Comparison of ENCODE assay signal across 18 mouse cellular contexts in genomic region chr5:101858891-101859436, GRCm38 (mm10).
A peak's percentile ranks its signal among the peaks of the same experiment; 100 is the strongest.
DNase-seq lines count a peak whose midpoint lies in the region; ATAC-seq and TF ChIP-seq lines count a peak whose summit lies in the region.
"Had no signal": no experiment of that assay in that cellular context is flagged by ENCODE, and none has a peak within 500 bp of the region (broad histone marks: within the 10 kb centered on the region; RNA-seq: fewer than 3 reads in every experiment).

No protein-coding gene starts in this region.

- H3K36me3 ChIP-seq in hindbrain, embryonic 13.5 days = peaks cover 87% of the 10 kb centered on the region
- H3K36me3 ChIP-seq in hindbrain, postnatal 0 days (ENCODE audit: insufficient read depth, low read length) = peaks cover 79% of the 10 kb centered on the region
- peaks cover 4% of the 10 kb centered on the region for H3K36me3 ChIP-seq in kidney, adult 2 months (ENCODE audit: control insufficient read depth, insufficient read depth, low read length)
- peaks cover 52% of the 10 kb centered on the region for H3K36me3 ChIP-seq in kidney, postnatal 0 days (ENCODE audit: insufficient read depth, low read length)
- peaks cover 37% of the 10 kb centered on the region for H3K36me3 ChIP-seq in liver, embryonic 11.5 days (ENCODE audit: control insufficient read depth, insufficient read depth, low read length)

- no peak overlapping the region for H3K9ac ChIP-seq in hindbrain, embryonic 13.5 days
- H3K9ac ChIP-seq in hindbrain, postnatal 0 days (replicated peaks; ENCODE audit: low read length) = no peak overlapping the region
- no peak overlapping the region for H3K9ac ChIP-seq in kidney, postnatal 0 days (ENCODE audit: low read depth, low read length)
- H3K9ac ChIP-seq in liver, embryonic 11.5 days (ENCODE audit: low read depth, low read length) = no peak overlapping the region
- H3K9ac ChIP-seq: forebrain, embryonic 15.5 days; heart, embryonic 12.5 days had no signal

- TF ChIP-seq POLR2A in kidney, adult 2 months (IDR thresholded peaks at IDR 0.05; ENCODE audit: low read depth, low read length) = no peak

- no peaks in the 10 kb centered on the region for H3K4me1 ChIP-seq in hindbrain, embryonic 13.5 days (replicated peaks)
- no peaks in the 10 kb centered on the region for H3K4me1 ChIP-seq in hindbrain, postnatal 0 days (ENCODE audit: insufficient read depth, low read length)
- peaks cover 23% of the 10 kb centered on the region for H3K4me1 ChIP-seq in kidney, adult 2 months (ENCODE audit: control insufficient read depth, insufficient read depth, low read length)
- H3K4me1 ChIP-seq in kidney, postnatal 0 days (replicated peaks; ENCODE audit: insufficient read depth, low read length) = peaks cover 3% of the 10 kb centered on the region; the same call in 1 of the 2 replicates
- no peaks in the 10 kb centered on the region for H3K4me1 ChIP-seq in liver, embryonic 11.5 days (replicated peaks; ENCODE audit: control insufficient read depth, insufficient read depth, low read length)
- H3K4me1 ChIP-seq: embryonic facial prominence, embryonic 10.5 days; forebrain, embryonic 15.5 days; heart, embryonic 12.5 days had no signal

- no peak overlapping the region for H3K4me3 ChIP-seq in hindbrain, embryonic 13.5 days
- no peak overlapping the region for H3K4me3 ChIP-seq in hindbrain, postnatal 0 days (ENCODE audit: low read length)
- no peak overlapping the region for H3K4me3 ChIP-seq in kidney, adult 2 months (ENCODE audit: insufficient read depth, low read depth, low read length)
- no peak overlapping the region for H3K4me3 ChIP-seq in kidney, postnatal 0 days (replicated peaks; ENCODE audit: low read depth, low read length)
- H3K4me3 ChIP-seq in liver, embryonic 11.5 days (ENCODE audit: low read depth, low read length) = no peak overlapping the region
- H3K4me3 ChIP-seq: embryonic facial prominence, embryonic 10.5 days; forebrain, embryonic 15.5 days; heart, embryonic 12.5 days had no signal

- WGBS in hindbrain, embryonic 13.5 days = 91% methylated on average over 10 of the region's 10 CpGs
- WGBS in hindbrain, postnatal 0 days = 84% methylated on average over 10 of the region's 10 CpGs
- WGBS in kidney, adult 2 months = 40% methylated on average over 10 of the region's 10 CpGs
- 58% methylated on average over 10 of the region's 10 CpGs for WGBS in kidney, postnatal 0 days
- WGBS in liver, embryonic 11.5 days = 91% methylated on average over 10 of the region's 10 CpGs

- H3K9me3 ChIP-seq in hindbrain, embryonic 13.5 days = no peaks in the 10 kb centered on the region
- H3K9me3 ChIP-seq in hindbrain, postnatal 0 days (ENCODE audit: low read length) = no peaks in the 10 kb centered on the region
- H3K9me3 ChIP-seq in kidney, postnatal 0 days (replicated peaks; ENCODE audit: low read length) = no peaks in the 10 kb centered on the region
- no peaks in the 10 kb centered on the region for H3K9me3 ChIP-seq in liver, embryonic 11.5 days (ENCODE audit: control insufficient read depth, low read length)
- H3K9me3 ChIP-seq: embryonic facial prominence, embryonic 10.5 days; forebrain, embryonic 15.5 days; heart, embryonic 12.5 days had no signal

- TF ChIP-seq CTCF in hindbrain, postnatal 0 days (IDR thresholded peaks at IDR 0.05; ENCODE audit: low read depth) = no peak
- TF ChIP-seq CTCF in kidney, adult 2 months (conservative IDR thresholded peaks at IDR 0.05; ENCODE audit: insufficient read depth, insufficient read length, low read depth, low read length) = no peak
- TF ChIP-seq CTCF in kidney, postnatal 0 days (IDR thresholded peaks at IDR 0.05; ENCODE audit: low read depth) = no peak

- no peak for ATAC-seq in hindbrain, embryonic 13.5 days (ENCODE audit: low FRiP score)
- ATAC-seq in hindbrain, postnatal 0 days = no peak
- 0 out of 2 replicates have a peak, but pooled peaks have one; percentile 57 for ATAC-seq in kidney, postnatal 0 days (replicated peaks; ENCODE audit: low FRiP score, low read depth)
- ATAC-seq in liver, embryonic 11.5 days (replicated peaks; ENCODE audit: low FRiP score) = no peak
- ATAC-seq: activated CD4-positive, CD25-positive, alpha-beta regulatory T cell, adult 4 months; forebrain, embryonic 15.5 days; hindbrain, embryonic 16.5 days; Patski had no signal

- 0 out of 2 replicates have a peak overlapping the region, but pooled peaks have one; percentile 8 for H3K27ac ChIP-seq in hindbrain, embryonic 13.5 days
- H3K27ac ChIP-seq in hindbrain, postnatal 0 days = no peak overlapping the region
- H3K27ac ChIP-seq in kidney, adult 2 months (ENCODE audit: insufficient read depth, low read depth, low read length) = peak overlapping the region; percentile 91
- H3K27ac ChIP-seq in kidney, postnatal 0 days = peak overlapping the region; percentile 82
- no peak overlapping the region for H3K27ac ChIP-seq in liver, embryonic 11.5 days (ENCODE audit: low read depth, low read length)
- H3K27ac ChIP-seq: embryonic facial prominence, embryonic 10.5 days; forebrain, embryonic 15.5 days had no signal

- no peak overlapping the region for H3K4me2 ChIP-seq in hindbrain, embryonic 13.5 days
- H3K4me2 ChIP-seq in hindbrain, postnatal 0 days (ENCODE audit: low read depth, low read length) = no peak overlapping the region
- no peak overlapping the region for H3K4me2 ChIP-seq in kidney, postnatal 0 days (ENCODE audit: low read length)
- no peak overlapping the region for H3K4me2 ChIP-seq in liver, embryonic 11.5 days
- H3K4me2 ChIP-seq: forebrain, embryonic 15.5 days; heart, embryonic 12.5 days had no signal

- no peak for DNase-seq in hindbrain, postnatal 0 days (ENCODE audit: low spot score)
- DNase-seq in kidney, adult 2 months = peak; percentile 81
- DNase-seq in kidney, adult 9 months = peak; percentile 82
- DNase-seq in kidney, postnatal 0 days (ENCODE audit: low spot score) = no peak
- no peak for DNase-seq in adrenal gland, postnatal 25 days
- DNase-seq in liver, embryonic 11.5 days (ENCODE audit: low spot score) = no peak
- DNase-seq: adrenal gland, postnatal 14 days; cerebellum, adult 2 months; cerebellum, postnatal 10 days; gastrocnemius, postnatal 10 days had no signal

- H3K27me3 ChIP-seq in hindbrain, embryonic 13.5 days = no peaks in the 10 kb centered on the region
- H3K27me3 ChIP-seq in hindbrain, postnatal 0 days (ENCODE audit: insufficient read depth, low read length) = no peaks in the 10 kb centered on the region
- H3K27me3 ChIP-seq in kidney, adult 2 months (replicated peaks; ENCODE audit: control insufficient read depth, insufficient read depth, low read length) = no peaks in the 10 kb centered on the region
- no peaks in the 10 kb centered on the region for H3K27me3 ChIP-seq in kidney, postnatal 0 days (ENCODE audit: insufficient read depth, low read length)
- no peaks in the 10 kb centered on the region for H3K27me3 ChIP-seq in liver, embryonic 11.5 days (replicated peaks; ENCODE audit: control insufficient read depth, insufficient read depth, low read length)
- H3K27me3 ChIP-seq: CH12.LX; forebrain, embryonic 15.5 days; heart, embryonic 12.5 days; Patski had no signal

Comparison
In these comparisons a context has a peak if more than half of its experiments do, and no peak if none do; other contexts are left out.
1. H3K27ac ChIP-seq: peak in hindbrain, embryonic 13.5 days (single experiment), kidney, adult 2 months (single experiment) and kidney, postnatal 0 days (single experiment); none in hindbrain, postnatal 0 days (single experiment) and liver, embryonic 11.5 days (single experiment).
2. DNase-seq: peak in kidney, adult 2 months (single experiment) and kidney, adult 9 months (single experiment); none in hindbrain, postnatal 0 days (single experiment), kidney, postnatal 0 days (single experiment), adrenal gland, postnatal 25 days (single experiment) and liver, embryonic 11.5 days (single experiment).